Mouse (Mus musculus) neural tube, embryonic 13.5 days (tissue): ENCODE data around the gene Frmd4a. TPM values are rescaled to one million over a fixed set of nuclear protein-coding genes. Genes with fewer than 3 reads are reported as not detected.
A peak's percentile ranks its signal among the peaks of the same experiment; 100 is the strongest.

Experiments used
- ATAC-seq: fragments of 200-750 bp; cut with Nextera tagmentation; 2 replicates; pipeline ENCODE4 v1.8.0; 2017; ENCODE audit warnings: low read depth, mild to moderate bottlenecking, moderate TSS enrichment, moderate library complexity
- H3K27ac ChIP-seq: fragments of 300-500 bp; sonication (generic); replicated peaks from 2 replicates; pipeline ENCODE4 v1.5.1; 2015; ENCODE audit warnings: moderate library complexity, mild to moderate bottlenecking, inconsistent platforms
- H3K27me3 ChIP-seq: fragments of 300-500 bp; sonication (generic); 2 replicates; pipeline ENCODE4 v1.6.1; 2015; ENCODE audit warnings: mild to moderate bottlenecking, inconsistent platforms
- H3K36me3 ChIP-seq: fragments of 300-500 bp; sonication (generic); 2 replicates; pipeline ENCODE4 v1.6.1; 2015; ENCODE audit warnings: mild to moderate bottlenecking, inconsistent platforms
- H3K4me1 ChIP-seq: fragments of 300-500 bp; sonication (generic); replicated peaks from 2 replicates; pipeline ENCODE4 v1.6.1; 2015; ENCODE audit warnings: inconsistent platforms
- H3K4me2 ChIP-seq: fragments of 300-500 bp; sonication (generic); 2 replicates; pipeline ENCODE4 v1.6.1; 2015; ENCODE audit warnings: inconsistent platforms, mild to moderate bottlenecking, moderate library complexity
- H3K4me3 ChIP-seq: fragments of 300-500 bp; sonication (generic); 2 replicates; pipeline ENCODE4 v1.5.1; 2015; ENCODE audit warnings: mild to moderate bottlenecking, inconsistent platforms
- H3K9ac ChIP-seq: fragments of 300-500 bp; sonication (generic); 2 replicates; pipeline ENCODE4 v1.6.1; 2015; ENCODE audit warnings: moderate library complexity, mild to moderate bottlenecking, inconsistent platforms
- H3K9me3 ChIP-seq: fragments of 300-500 bp; sonication (generic); 2 replicates; pipeline ENCODE4 v1.6.1; 2016; ENCODE audit warnings: inconsistent platforms
- WGBS: fragments of 180-500 bp; shearing (Covaris S2); methylation state at CpG from one replicate; pipeline ENCODE4 v1.1.7; 2015; 5-methylcytosine and 5-hydroxymethylcytosine counted together
- polyA plus RNA-seq: library from polyadenylated mRNA; unstranded; fragments of >200 nt; fragmentation: Nextera tagmentation; extraction: Ambion mirVana; gene quantifications from 2 replicates; pipeline ENCODE4 v1.2.1, GENCODE M21; 2015

The Frmd4a gene
- polyA plus RNA-seq, 1 experiment from 2014 or later: 49.2 TPM

DNA sequence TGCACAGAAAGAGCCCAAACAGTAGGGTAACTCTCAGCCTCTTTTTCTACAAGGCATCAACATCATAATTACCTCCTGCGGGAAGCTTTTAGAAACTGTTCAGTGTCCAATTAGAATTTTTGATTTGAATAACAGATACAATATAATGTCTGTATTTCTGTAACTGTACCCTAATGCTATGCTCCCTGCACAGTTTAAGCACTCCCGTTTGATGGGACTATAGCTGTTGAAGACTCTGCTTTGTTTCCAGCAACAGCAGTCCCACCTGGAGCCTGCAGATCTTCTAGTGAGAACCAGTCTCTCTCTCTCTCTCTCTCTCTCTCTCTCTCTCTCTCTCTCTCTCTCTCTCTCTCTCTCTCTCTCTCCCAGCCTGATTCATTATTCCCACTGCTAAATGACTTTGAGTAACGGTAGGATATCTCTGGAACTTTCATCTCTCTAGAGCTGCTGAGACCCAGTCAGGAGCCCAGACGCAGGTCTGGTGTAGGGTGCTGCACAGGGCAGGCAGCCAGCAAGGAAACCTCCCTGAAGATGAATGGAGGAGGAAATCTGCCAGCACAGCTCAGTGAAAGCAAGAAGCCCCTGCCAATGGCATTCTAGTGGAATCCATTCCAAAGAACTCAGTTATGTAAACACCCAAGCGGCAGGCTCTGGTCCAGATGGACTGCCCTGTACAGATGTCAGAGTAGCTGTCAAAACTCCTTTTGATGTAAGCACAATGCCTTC, 395.5 kb downstream of the Frmd4a start:
- H3K27me3 ChIP-seq: no peaks in the 10 kb centered on the region
- no peaks in the 10 kb centered on the region for H3K9me3 ChIP-seq
- H3K9ac ChIP-seq: no peak overlapping the region
- WGBS: 49% methylated on average over 5 of the region's 5 CpGs
- no peak for ATAC-seq
- peaks cover 61% of the 10 kb centered on the region for H3K4me1 ChIP-seq
- H3K4me3 ChIP-seq: no peak overlapping the region
- H3K27ac ChIP-seq: peak overlapping the region; percentile 52
- no peaks in the 10 kb centered on the region; the same call in 1 of the 2 replicates for H3K36me3 ChIP-seq
- no peak overlapping the region for H3K4me2 ChIP-seq

- no peak; the same call in 1 of the 2 replicates for ATAC-seq
- H3K9me3 ChIP-seq: no peaks in the 10 kb centered on the region
- peaks cover 59% of the 10 kb centered on the region for H3K4me1 ChIP-seq
- no peak overlapping the region for H3K4me2 ChIP-seq
- H3K36me3 ChIP-seq: no peaks in the 10 kb centered on the region; the same call in 1 of the 2 replicates
- H3K27ac ChIP-seq: peak overlapping the region; percentile 52; the same call in 1 of the 2 replicates
- no peak overlapping the region for H3K9ac ChIP-seq
- no peak overlapping the region for H3K4me3 ChIP-seq
- no peaks in the 10 kb centered on the region for H3K27me3 ChIP-seq
- 78% methylated on average over 15 of the region's 16 CpGs for WGBS
Measured at GRCm38 (mm10) chr2:4413596-4414335, 396.2 kb downstream of the Frmd4a start.

DNA sequence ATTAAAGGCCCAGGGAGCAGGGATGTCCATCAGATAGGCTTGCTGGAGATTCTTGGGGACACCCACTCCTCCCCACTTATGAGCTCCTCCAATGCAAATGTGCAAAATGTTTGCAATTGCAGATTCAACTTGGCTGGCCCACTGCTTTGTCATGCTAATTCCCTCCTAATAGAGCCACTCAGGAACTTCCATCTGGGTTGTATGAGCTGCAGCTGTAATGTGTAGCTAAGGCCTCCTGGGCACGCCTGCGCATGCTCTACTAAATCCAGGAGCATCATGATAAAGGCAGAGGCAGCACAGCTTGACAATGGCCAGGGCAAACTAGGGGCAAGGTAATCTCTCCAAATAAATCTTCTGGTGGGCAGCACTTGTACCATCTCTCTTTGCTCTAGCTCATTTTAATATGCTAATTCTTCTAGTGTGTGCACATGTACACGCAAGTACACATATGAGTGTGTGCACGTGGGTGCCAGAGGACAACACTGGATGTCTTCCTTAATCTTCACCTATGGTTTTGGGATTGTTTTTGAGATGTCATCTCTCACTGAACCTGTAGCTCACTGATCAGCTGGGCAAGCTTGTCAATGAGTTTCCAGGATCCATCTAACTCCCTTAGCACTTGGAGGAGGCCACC, 403.3 kb downstream of the Frmd4a start:
- WGBS: 58% methylated on average over 4 of the region's 4 CpGs
- H3K4me2 ChIP-seq: no peak overlapping the region
- no peaks in the 10 kb centered on the region for H3K9me3 ChIP-seq
- H3K4me3 ChIP-seq: no peak overlapping the region
- H3K9ac ChIP-seq: no peak overlapping the region
- no peaks in the 10 kb centered on the region for H3K27me3 ChIP-seq
- peak; percentile 74; the same call in 1 of the 2 replicates for ATAC-seq
- peak overlapping the region; percentile 52; the same call in 1 of the 2 replicates for H3K27ac ChIP-seq
- no peaks in the 10 kb centered on the region; the same call in 1 of the 2 replicates for H3K36me3 ChIP-seq
- peaks cover 30% of the 10 kb centered on the region for H3K4me1 ChIP-seq

GRCm38 (mm10) chr2:4421757-4422156, 404.2 kb downstream of the Frmd4a start:
- no peak for ATAC-seq
- no peaks in the 10 kb centered on the region for H3K27me3 ChIP-seq
- peaks cover 29% of the 10 kb centered on the region for H3K4me1 ChIP-seq
- H3K9me3 ChIP-seq: no peaks in the 10 kb centered on the region
- no peaks in the 10 kb centered on the region for H3K36me3 ChIP-seq
- H3K27ac ChIP-seq: 0 out of 2 replicates have a peak overlapping the region, but pooled peaks have one; percentile 52
- no peak overlapping the region for H3K4me3 ChIP-seq
- H3K4me2 ChIP-seq: no peak overlapping the region
- WGBS: 51% methylated on average over 2 of the region's 2 CpGs
- no peak overlapping the region for H3K9ac ChIP-seq

DNA sequence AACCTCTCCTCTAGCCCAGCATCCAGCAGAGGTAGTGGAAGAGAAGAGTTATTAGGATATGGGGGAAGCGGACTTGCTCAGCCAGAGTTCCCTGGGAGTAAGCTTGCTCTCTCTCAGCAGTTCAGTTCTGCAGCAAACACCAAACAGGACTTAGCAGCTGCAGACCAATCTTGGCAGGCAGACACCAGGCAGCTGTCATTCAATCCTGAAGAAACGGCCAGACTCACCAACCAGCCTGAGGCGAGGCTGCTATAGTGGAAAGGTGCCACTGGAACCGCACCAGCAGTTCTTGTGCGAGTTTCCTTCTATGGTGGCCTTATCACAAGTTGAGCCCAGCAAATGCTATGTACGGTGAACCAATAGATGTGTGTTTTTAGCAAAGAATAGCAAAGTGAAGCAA, 406.4 kb downstream of the Frmd4a start:
- no peaks in the 10 kb centered on the region for H3K27me3 ChIP-seq
- no peaks in the 10 kb centered on the region for H3K9me3 ChIP-seq
- no peak overlapping the region for H3K4me2 ChIP-seq
- ATAC-seq: no peak
- 90% methylated on average over 6 of the region's 6 CpGs for WGBS
- H3K36me3 ChIP-seq: no peaks in the 10 kb centered on the region
- H3K27ac ChIP-seq: no peak overlapping the region
- H3K4me3 ChIP-seq: no peak overlapping the region
- H3K9ac ChIP-seq: no peak overlapping the region
- peaks cover 24% of the 10 kb centered on the region for H3K4me1 ChIP-seq

DNA sequence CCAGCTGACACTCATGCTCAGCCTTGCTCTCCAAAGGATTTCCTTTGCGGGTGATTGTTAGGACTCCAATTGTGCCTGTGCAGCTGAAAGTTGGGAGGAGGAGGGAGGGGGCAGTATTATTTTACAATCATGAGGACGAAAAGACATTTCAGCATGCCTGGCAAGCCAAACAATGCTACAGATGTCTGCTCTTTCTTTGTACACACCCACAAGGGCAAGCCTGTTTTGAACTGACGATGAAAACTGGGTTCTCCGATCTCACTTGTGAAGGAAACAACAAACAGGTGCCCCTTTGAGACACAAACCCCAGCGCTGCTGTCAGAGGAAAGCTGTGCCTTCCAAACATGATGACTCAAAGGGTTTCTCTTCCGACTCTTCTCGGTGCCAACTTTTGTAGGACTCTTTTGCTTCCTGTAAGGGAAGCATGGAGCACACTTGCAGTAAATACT, 410.9 kb downstream of the Frmd4a start:
- H3K4me2 ChIP-seq: no peak overlapping the region
- no peak overlapping the region for H3K9ac ChIP-seq
- no peak overlapping the region for H3K4me3 ChIP-seq
- WGBS: 58% methylated on average over 7 of the region's 7 CpGs
- H3K9me3 ChIP-seq: no peaks in the 10 kb centered on the region
- H3K27me3 ChIP-seq: no peaks in the 10 kb centered on the region
- H3K36me3 ChIP-seq: no peaks in the 10 kb centered on the region; the same call in 1 of the 2 replicates
- ATAC-seq: no peak
- no peak overlapping the region for H3K27ac ChIP-seq
- H3K4me1 ChIP-seq: peaks cover 23% of the 10 kb centered on the region

DNA sequence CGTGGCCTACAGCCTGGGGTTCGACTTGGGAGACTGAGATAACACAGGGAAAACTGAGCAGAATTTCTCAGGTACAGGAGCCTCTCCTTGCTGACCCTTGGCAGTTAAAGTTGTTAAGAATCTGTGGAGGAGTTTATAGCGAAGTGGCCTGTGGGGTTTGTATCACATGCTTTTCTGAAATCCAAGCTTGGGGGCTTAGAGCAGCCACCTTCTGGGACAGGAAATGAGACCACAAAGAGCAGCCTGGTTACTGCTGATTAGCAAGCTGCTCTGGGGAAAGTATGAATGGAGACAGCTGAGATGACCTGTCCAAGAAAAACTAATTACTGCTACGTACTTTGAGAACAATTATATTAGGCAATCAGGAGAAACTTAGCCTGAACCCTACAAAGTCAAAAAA, 415.6 kb downstream of the Frmd4a start:
- ATAC-seq: no peak
- Histone ChIP-seq H3K27ac (no peak overlapping the region; the same call in 1 of the 2 replicates), H3K4me1 (peaks cover 57% of the 10 kb centered on the region), H3K9ac (no peak overlapping the region), H3K27me3 (no peaks in the 10 kb centered on the region), H3K4me3 (no peak overlapping the region), H3K4me2 (no peak overlapping the region), H3K9me3 (no peaks in the 10 kb centered on the region), H3K36me3 (peaks cover 8% of the 10 kb centered on the region)
- 57% methylated on average over 4 of the region's 4 CpGs for WGBS

DNA sequence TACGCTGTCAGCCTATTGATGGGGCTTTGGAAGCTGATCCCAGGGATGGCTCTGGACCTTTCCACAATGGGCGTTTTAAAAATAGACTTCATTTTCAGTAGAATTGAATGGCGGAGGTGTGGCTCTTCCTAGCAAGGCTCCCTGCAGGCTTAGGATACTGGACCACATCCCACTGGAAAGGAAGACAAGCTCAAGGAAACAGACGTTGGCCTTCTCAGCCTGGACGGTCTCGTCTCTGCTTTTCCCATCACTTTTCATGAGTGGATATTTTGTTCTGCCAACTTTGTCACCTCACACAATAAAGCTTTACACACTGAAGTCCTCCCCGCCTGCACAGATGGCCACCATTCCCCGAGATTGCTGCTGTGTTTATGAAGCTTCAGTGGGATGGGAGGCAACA, 417.5 kb downstream of the Frmd4a start:
- no peaks in the 10 kb centered on the region for H3K27me3 ChIP-seq
- H3K4me3 ChIP-seq: no peak overlapping the region
- no peak overlapping the region for H3K4me2 ChIP-seq
- H3K4me1 ChIP-seq: peaks cover 69% of the 10 kb centered on the region
- H3K36me3 ChIP-seq: peaks cover 8% of the 10 kb centered on the region
- H3K9me3 ChIP-seq: no peaks in the 10 kb centered on the region
- 79% methylated on average over 8 of the region's 8 CpGs for whole genome bisulfite sequencing
- H3K9ac ChIP-seq: no peak overlapping the region
- 0 out of 2 replicates have a peak overlapping the region, but pooled peaks have one; percentile 15 for H3K27ac ChIP-seq
- no peak for ATAC-seq

- H3K4me1 ChIP-seq: peaks cover 76% of the 10 kb centered on the region
- peak; percentile 91 for ATAC-seq
- 14% methylated on average over 19 of the region's 19 CpGs for WGBS
Measured at GRCm38 (mm10) chr2:4436361-4437231, 419.1 kb downstream of the Frmd4a start.

GRCm38 (mm10) chr2:4438739-4439138, 421.2 kb downstream of the Frmd4a start:
- Histone ChIP-seq H3K4me1 (peaks cover 73% of the 10 kb centered on the region), H3K4me2 (no peak overlapping the region), H3K9ac (no peak overlapping the region), H3K27me3 (no peaks in the 10 kb centered on the region), H3K27ac (no peak overlapping the region), H3K9me3 (no peaks in the 10 kb centered on the region), H3K4me3 (no peak overlapping the region), H3K36me3 (peaks cover 8% of the 10 kb centered on the region; the same call in 1 of the 2 replicates)
- ATAC-seq: no peak
- 64% methylated on average over 7 of the region's 7 CpGs for WGBS

More at GRCm38 (mm10) chr2:4436361-4437231, 419.1 kb downstream of the Frmd4a start:
- Histone ChIP-seq H3K4me3 (no peak overlapping the region), H3K4me2 (peak overlapping the region; percentile 40), H3K9me3 (no peaks in the 10 kb centered on the region), H3K27me3 (no peaks in the 10 kb centered on the region), H3K9ac (peak overlapping the region; percentile 47), H3K36me3 (peaks cover 8% of the 10 kb centered on the region), H3K27ac (peak overlapping the region; percentile 89)

GRCm38 (mm10) chr2:4439909-4440308, 422.4 kb downstream of the Frmd4a start:
- Histone ChIP-seq H3K4me3 (no peak overlapping the region), H3K4me2 (no peak overlapping the region), H3K27me3 (no peaks in the 10 kb centered on the region), H3K4me1 (peaks cover 68% of the 10 kb centered on the region), H3K27ac (no peak overlapping the region), H3K36me3 (peaks cover 6% of the 10 kb centered on the region; the same call in 1 of the 2 replicates), H3K9me3 (no peaks in the 10 kb centered on the region), H3K9ac (no peak overlapping the region)
- 73% methylated on average over 4 of the region's 4 CpGs for WGBS
- no peak for ATAC-seq
